Mouse (Mus musculus) midbrain, embryonic 15.5 days (tissue): ENCODE results near the gene Fam172a. TPM values are rescaled to one million over a fixed set of nuclear protein-coding genes. Genes with fewer than 3 reads are reported as not detected.
A peak's percentile ranks its signal among the peaks of the same experiment; 100 is the strongest.

Source experiments
- ATAC-seq: fragments of 200-750 bp; cut with Nextera tagmentation; replicated peaks from 2 replicates; pipeline ENCODE4 v1.8.0; 2017; ENCODE audit warnings: moderate TSS enrichment
- H3K27ac ChIP-seq: fragments of 300-500 bp; sonication (generic); 2 replicates; pipeline ENCODE4 v1.5.1; 2015; ENCODE audit warnings: mild to moderate bottlenecking, inconsistent platforms
- H3K27me3 ChIP-seq: fragments of 300-500 bp; sonication (generic); replicated peaks from 2 replicates; pipeline ENCODE4 v1.6.1; 2015; ENCODE audit warnings: inconsistent platforms
- H3K36me3 ChIP-seq: fragments of 300-500 bp; sonication (generic); replicated peaks from 2 replicates; pipeline ENCODE4 v1.6.1; 2015; ENCODE audit warnings: inconsistent platforms
- H3K4me1 ChIP-seq: fragments of 300-500 bp; sonication (generic); 2 replicates; pipeline ENCODE4 v1.6.1; 2015; ENCODE audit warnings: inconsistent platforms
- H3K4me2 ChIP-seq: fragments of 300-500 bp; sonication (generic); 2 replicates; pipeline ENCODE4 v1.6.1; 2015; ENCODE audit warnings: inconsistent platforms, mild to moderate bottlenecking, moderate library complexity
- H3K4me3 ChIP-seq: fragments of 300-500 bp; sonication (generic); 2 replicates; pipeline ENCODE4 v1.5.1; 2015; ENCODE audit warnings: mild to moderate bottlenecking, inconsistent platforms
- H3K9ac ChIP-seq: fragments of 300-500 bp; sonication (generic); 2 replicates; pipeline ENCODE4 v1.6.1; 2015; ENCODE audit warnings: mild to moderate bottlenecking, inconsistent platforms
- H3K9me3 ChIP-seq: fragments of 300-500 bp; sonication (generic); 2 replicates; pipeline ENCODE4 v1.6.1; 2016; ENCODE audit warnings: inconsistent platforms
- WGBS: fragments of 180-500 bp; shearing (Covaris S2); methylation state at CpG from one replicate; pipeline ENCODE4 v1.1.7; 2015; ENCODE audit warnings: mixed read lengths; 5-methylcytosine and 5-hydroxymethylcytosine counted together
- polyA plus RNA-seq: library from polyadenylated mRNA; unstranded; fragments of >200 nt; fragmentation: Nextera tagmentation; extraction: Ambion mirVana; gene quantifications from 2 replicates; pipeline ENCODE4 v1.2.1, GENCODE M21; 2015

The Fam172a gene
- polyA plus RNA-seq, 1 experiment from 2014 or later = 43.8 TPM

DNA sequence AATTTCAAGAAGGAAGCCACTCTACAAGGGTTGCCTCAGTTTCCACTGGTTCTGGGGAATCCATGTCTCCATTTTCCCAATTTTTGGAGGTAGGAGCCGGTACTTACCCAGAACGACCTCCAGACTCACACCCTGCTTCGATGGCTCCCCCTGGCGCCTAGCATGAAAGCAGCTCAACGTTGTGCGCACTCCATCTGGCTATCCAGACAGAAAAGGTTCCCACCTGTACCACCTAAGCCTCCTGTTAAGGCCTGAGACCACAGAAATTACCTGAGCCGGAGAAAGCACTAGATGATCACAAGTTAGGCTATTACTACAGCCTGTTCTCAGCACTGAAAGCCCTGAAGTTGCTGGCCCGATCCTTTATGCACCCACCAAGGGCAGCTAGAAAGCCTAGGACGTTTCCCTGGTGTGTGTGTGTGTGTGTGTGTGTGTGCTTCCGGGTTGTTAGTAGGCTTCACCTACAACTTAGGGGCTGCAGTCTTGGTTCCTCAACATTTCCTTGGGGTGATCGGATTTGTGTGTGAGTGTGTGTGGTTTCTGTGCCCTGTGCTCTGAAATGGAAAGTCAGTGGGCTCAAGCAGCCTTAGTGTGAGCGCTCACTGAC is 484.6 kb downstream of the Fam172a start:
- no peaks in the 10 kb centered on the region for H3K36me3 ChIP-seq
- H3K4me2 ChIP-seq = no peak overlapping the region
- H3K27ac ChIP-seq = peak overlapping the region; percentile 62
- 24% methylated on average over 12 of the region's 12 CpGs for WGBS
- H3K27me3 ChIP-seq = peaks cover 35% of the 10 kb centered on the region
- H3K4me1 ChIP-seq = peaks cover 53% of the 10 kb centered on the region
- no peak for ATAC-seq
- H3K9me3 ChIP-seq = no peaks in the 10 kb centered on the region
- no peak overlapping the region for H3K9ac ChIP-seq
- H3K4me3 ChIP-seq = no peak overlapping the region

DNA sequence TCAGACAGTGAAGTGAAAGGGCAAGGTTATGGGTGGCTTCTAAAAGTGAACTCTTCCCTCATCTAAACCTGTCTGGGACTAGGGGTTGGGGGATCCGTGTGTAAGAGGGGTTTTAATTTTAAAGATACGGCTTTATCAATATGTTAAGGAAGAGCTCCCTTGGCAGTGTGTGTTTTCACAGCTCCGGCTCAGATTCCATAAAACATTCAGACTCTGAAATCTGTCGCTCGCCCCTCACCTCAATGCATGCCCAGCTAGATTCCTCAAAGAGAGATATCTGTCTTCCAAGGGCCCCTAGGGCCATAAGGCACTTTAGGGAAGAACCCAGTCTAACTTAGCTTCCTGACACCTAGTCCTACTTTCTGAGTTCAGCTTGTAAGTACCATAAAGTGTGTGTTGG is 486.0 kb downstream of the Fam172a start:
- H3K9ac ChIP-seq = no peak overlapping the region
- no peaks in the 10 kb centered on the region for H3K9me3 ChIP-seq
- H3K4me3 ChIP-seq = no peak overlapping the region
- H3K27ac ChIP-seq = peak overlapping the region; percentile 62; the same call in 1 of the 2 replicates
- H3K4me2 ChIP-seq = peak overlapping the region; percentile 22
- peaks cover 30% of the 10 kb centered on the region for H3K27me3 ChIP-seq
- WGBS = 50% methylated on average over 5 of the region's 5 CpGs
- H3K36me3 ChIP-seq = no peaks in the 10 kb centered on the region
- ATAC-seq = no peak
- peaks cover 50% of the 10 kb centered on the region for H3K4me1 ChIP-seq

DNA sequence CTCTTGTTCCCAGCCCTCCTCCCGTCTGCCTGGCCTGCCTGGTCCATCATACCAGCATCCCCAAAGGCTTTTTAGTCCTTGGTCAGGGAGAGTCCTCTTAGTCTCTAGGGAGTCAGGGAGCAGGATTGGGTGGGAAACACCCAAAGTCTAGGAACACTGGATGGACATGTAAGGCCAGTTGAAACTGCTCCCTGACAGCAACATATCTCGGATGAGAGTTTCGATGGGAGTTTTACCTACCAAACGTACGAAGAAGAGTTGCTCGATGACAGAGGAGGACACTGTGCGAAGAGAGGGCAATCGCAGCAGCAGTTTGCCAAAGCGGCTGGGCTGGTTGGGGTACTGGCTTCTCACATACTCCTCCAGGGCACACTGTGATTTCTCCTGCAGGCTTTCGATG is 487.8 kb downstream of the Fam172a start:
- Histone ChIP-seq H3K4me3 (peak overlapping the region; percentile 94), H3K27me3 (peaks cover 25% of the 10 kb centered on the region), H3K4me1 (peaks cover 51% of the 10 kb centered on the region), H3K9me3 (no peaks in the 10 kb centered on the region), H3K27ac (peak overlapping the region; percentile 66), H3K36me3 (no peaks in the 10 kb centered on the region), H3K9ac (peak overlapping the region; percentile 41), H3K4me2 (peak overlapping the region; percentile 60)
- ATAC-seq = no peak
- WGBS = 43% methylated on average over 10 of the region's 10 CpGs

DNA sequence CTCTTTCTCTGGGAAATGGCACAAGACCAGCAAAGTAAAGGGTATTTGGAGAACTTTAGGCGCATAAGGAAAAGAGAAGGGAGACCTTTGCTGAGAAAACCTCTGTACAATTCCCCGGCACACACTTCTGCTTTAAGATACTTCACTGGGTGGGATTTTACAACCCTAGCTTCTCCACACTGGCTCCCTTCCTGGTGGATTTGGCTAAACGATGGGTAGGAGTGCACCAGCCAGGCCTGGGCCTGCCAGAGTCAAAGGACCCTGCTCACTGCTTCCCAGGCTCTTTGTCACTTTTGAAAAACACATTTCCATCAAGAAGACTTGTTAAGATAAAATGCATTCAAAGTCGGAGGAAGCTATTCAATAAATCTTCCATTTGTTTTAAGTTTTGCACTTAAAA is 491.4 kb downstream of the Fam172a start:
- WGBS = 32% methylated on average over 4 of the region's 4 CpGs
- Histone ChIP-seq H3K9ac (peak overlapping the region; percentile 76), H3K36me3 (no peaks in the 10 kb centered on the region), H3K27ac (peak overlapping the region; percentile 83), H3K4me1 (peaks cover 36% of the 10 kb centered on the region), H3K4me3 (peak overlapping the region; percentile 94), H3K4me2 (peak overlapping the region; percentile 60), H3K27me3 (peaks cover 3% of the 10 kb centered on the region; the same call in 1 of the 2 replicates), H3K9me3 (no peaks in the 10 kb centered on the region)
- ATAC-seq = no peak

DNA sequence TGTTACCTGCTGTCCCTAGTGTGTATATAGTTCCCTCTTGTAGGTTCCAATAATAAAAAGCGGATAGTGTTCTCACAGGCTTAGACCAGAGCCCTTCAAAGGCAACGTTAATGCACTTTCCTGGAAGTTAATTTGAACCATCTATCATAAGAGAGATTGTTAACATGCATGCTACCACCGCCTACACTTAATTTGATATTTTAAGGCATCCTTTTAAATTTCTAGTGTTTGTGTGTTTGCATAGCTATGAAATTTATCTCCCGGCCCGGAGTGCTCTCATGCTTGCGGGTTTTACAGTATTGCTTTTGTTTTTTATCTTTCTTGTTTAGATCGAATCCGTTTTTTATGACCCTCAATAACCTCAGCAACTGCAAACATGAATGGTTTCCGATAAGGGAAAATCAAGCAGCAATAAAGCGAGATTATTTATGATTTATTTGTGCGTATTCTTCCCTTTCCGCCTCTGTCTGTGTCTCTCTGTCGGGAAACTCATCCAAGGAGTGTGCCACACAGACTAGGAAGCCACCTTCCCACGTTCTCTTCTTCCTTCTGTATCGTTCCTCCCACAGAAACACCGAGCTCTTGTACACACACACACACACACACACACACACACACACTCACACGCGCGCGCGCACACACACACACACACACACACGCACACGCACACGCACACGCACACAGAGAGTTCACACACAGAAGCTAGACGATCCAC is 492.5 kb downstream of the Fam172a start:
- Histone ChIP-seq H3K36me3 (no peaks in the 10 kb centered on the region), H3K4me1 (peaks cover 33% of the 10 kb centered on the region), H3K9me3 (no peaks in the 10 kb centered on the region), H3K27ac (peak overlapping the region; percentile 83), H3K9ac (peak overlapping the region; percentile 76), H3K4me2 (peak overlapping the region; percentile 60), H3K4me3 (peak overlapping the region; percentile 94), H3K27me3 (no peaks in the 10 kb centered on the region)
- WGBS = 13% methylated on average over 22 of the region's 26 CpGs
- ATAC-seq = no peak

DNA sequence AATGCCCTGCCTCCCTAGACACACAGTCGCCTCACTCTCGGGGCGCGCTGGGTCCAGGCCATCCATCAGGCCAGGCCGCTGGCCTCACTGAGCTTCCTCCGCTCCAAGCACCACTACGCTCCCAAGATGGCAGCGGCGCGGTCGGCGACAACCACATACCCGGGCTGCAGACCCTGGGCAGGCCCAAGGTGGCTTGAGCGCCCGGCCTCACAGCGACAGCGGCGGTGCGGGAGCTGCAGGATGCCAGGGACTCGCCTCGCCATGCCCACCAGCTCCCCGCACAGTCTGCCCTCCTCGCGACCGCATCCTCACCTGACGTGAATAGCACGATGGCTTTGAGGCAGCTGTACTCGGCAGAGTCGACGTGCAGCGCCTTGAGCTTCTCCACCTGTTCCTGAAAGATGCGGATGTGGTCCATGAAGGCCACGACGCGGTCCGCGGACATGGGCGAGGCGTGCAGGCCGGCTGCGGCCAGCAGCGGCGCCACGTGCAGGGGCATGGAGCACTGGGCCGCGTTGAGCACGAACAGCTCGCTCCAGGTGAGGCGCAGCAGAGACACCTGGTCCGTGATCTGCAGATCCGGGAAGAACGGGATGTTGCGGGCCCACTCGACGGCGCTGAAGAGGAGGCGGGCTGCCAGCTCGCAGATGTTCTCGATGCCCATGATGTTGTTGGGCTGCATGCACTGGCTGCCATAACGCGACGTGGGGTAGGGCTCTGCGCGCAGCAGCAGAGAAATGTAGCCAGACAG is 493.2 kb downstream of the Fam172a start:
- Histone ChIP-seq H3K4me1 (peaks cover 30% of the 10 kb centered on the region), H3K4me2 (peak overlapping the region; percentile 60), H3K4me3 (peak overlapping the region; percentile 94), H3K9ac (peak overlapping the region; percentile 76), H3K36me3 (no peaks in the 10 kb centered on the region), H3K27me3 (no peaks in the 10 kb centered on the region), H3K9me3 (no peaks in the 10 kb centered on the region), H3K27ac (peak overlapping the region; percentile 83)
- WGBS = 2% methylated on average over 63 of the region's 64 CpGs
- peak; percentile 12 for ATAC-seq

DNA sequence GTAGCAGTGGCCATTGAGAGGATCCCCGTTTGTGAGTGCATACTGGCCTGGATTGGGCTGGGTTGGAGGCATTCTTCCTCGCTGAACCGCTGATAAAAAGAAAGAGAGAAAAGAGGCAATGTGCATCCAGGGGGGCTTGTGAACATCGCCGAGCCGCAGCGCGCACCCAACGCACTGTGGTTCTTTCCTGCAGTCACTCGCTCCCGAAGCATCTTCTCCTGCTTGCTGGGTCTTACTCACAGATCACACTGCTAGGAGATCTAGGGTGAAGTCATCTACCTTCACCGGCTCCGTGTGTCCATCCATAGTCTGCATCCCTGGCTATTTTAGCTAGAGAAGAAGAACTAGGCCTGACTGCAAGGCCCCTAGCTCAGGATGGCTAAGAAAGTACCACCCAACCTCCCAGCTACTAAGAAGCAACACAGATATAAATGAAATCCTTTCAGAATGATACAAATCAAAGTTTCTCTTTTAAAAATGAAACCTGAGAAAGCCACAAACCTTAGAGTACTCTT is 493.8 kb downstream of the Fam172a start:
- Histone ChIP-seq H3K36me3 (no peaks in the 10 kb centered on the region), H3K9me3 (no peaks in the 10 kb centered on the region), H3K27me3 (no peaks in the 10 kb centered on the region), H3K4me2 (peak overlapping the region; percentile 60), H3K27ac (peak overlapping the region; percentile 83), H3K4me1 (peaks cover 24% of the 10 kb centered on the region), H3K9ac (peak overlapping the region; percentile 76), H3K4me3 (peak overlapping the region; percentile 94)
- no peak for ATAC-seq
- WGBS = 5% methylated on average over 13 of the region's 13 CpGs

DNA sequence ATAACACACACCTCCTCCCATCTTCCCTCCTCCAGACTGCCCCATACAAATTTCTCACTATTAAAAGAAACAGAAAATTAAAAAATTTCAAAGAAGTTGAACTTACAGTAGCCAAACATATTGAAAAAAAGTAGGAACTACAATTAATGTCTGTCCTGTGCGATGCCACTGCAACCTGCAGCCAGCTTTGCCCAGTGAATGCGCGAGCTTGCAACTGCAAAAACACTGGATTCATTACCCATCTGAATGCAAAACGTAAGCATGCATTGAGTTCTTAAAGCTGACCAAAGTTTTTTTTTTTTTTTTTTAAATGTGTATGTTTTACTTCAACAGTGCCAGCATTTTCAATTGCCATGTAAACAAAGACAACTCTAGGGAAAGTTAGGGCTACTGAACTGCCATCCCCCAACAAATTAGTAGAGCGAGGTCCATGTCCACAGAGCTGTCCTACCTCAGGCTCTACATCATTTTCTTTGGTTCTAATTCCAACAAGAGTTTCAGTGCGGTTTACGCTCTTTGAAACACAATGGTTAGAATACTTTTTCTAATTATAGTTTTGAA is 494.5 kb downstream of the Fam172a start:
- H3K36me3 ChIP-seq = no peaks in the 10 kb centered on the region
- no peaks in the 10 kb centered on the region for H3K9me3 ChIP-seq
- peak overlapping the region; percentile 94 for H3K4me3 ChIP-seq
- no peaks in the 10 kb centered on the region for H3K27me3 ChIP-seq
- no peak for ATAC-seq
- WGBS = 15% methylated on average over 7 of the region's 7 CpGs
- peak overlapping the region; percentile 60 for H3K4me2 ChIP-seq
- H3K9ac ChIP-seq = peak overlapping the region; percentile 76
- H3K4me1 ChIP-seq = peaks cover 19% of the 10 kb centered on the region; the same call in 1 of the 2 replicates
- H3K27ac ChIP-seq = peak overlapping the region; percentile 83

DNA sequence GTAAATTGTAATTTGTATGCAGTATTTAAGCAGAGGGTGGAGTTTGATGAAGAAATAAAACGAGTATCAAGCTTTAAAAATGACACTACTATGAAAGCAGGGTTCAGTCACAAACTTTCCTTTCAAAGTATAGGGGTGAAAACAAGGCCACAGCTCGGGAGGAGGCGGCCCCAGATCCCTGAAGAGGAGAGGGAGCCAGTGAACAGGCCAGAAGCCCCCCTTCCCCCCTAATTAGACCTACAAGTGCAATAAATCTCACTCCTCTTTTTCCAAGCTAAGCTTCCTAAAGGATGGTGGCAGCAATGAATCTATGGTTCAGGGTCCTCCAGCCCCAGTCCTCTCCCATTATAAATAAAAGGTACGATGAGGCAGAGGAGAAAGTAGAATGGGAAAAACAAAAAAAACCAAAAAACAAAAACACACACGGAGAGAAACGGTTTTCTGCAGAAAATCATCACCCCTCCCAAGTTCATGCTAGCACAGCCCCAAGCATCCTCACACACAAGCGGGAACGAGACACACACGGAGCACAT is 495.5 kb downstream of the Fam172a start:
- Histone ChIP-seq H3K36me3 (no peaks in the 10 kb centered on the region), H3K4me1 (peaks cover 13% of the 10 kb centered on the region; the same call in 1 of the 2 replicates), H3K4me2 (peak overlapping the region; percentile 86), H3K27me3 (no peaks in the 10 kb centered on the region), H3K9me3 (no peaks in the 10 kb centered on the region), H3K4me3 (peak overlapping the region; percentile 94), H3K9ac (peak overlapping the region; percentile 98), H3K27ac (peak overlapping the region; percentile 99)
- no peak for ATAC-seq
- 2% methylated on average over 9 of the region's 9 CpGs for WGBS

DNA sequence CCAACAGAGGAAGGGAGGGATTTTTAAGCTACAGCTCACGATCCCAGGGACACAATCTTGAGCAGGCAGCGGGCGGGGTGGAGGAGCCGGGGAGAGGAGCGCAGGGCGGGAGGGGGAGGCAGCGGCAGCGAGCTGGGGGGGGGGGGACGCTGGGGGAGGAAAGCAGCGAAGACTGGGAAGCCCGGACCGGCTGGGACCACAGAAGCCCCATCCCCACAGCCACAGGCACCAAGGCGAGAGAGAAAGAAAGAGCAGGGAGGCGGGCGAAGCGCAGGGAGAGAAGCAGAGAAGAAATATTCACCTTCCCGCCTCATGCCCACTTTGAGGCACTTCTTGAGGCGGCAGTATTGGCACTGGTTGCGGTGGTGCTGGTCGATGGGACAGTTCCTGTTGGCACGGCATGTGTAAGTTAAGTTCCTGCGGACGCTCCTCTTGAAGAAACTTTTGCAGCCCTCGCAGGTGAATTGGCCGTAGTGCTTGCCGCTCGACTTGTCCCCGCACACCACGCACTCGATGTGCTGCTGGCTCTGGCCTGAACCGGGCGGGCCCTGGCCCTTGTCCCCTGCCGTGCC is 496.1 kb downstream of the Fam172a start:
- no peak for ATAC-seq
- no peaks in the 10 kb centered on the region for H3K36me3 ChIP-seq
- peaks cover 13% of the 10 kb centered on the region; the same call in 1 of the 2 replicates for H3K4me1 ChIP-seq
- no peaks in the 10 kb centered on the region for H3K27me3 ChIP-seq
- WGBS = under 1% methylated on average over 31 of the region's 33 CpGs
- peak overlapping the region; percentile 86 for H3K4me2 ChIP-seq
- H3K27ac ChIP-seq = peak overlapping the region; percentile 99
- peak overlapping the region; percentile 94 for H3K4me3 ChIP-seq
- H3K9me3 ChIP-seq = no peaks in the 10 kb centered on the region
- peak overlapping the region; percentile 98 for H3K9ac ChIP-seq

DNA sequence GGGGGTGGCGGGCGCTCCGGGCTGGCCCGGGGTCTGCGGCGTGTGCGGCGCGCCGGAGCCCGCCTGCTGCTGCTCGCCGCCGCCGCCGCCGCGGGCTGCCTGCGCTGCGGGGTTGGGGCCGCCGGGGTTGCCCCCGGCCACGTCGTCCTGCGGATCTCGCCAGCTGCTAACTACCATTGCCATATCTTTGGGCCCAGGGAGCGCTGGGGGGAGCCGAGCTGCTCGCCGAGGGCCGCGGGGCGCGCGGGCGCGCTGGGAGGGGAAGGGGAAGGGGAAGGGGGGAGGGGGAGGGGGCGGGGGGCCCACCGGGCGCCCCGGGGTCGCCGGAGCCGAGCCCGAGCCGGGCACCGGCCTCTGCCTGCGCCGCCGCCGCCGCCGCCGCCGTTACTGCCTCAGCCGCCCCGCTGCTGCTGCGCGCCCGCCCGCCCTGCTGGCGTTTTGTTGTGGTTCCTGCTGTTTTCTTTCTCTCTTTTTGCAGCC is 496.6 kb downstream of the Fam172a start:
- WGBS = under 1% methylated on average over 37 of the region's 63 CpGs
- no peak for ATAC-seq
- no peaks in the 10 kb centered on the region for H3K27me3 ChIP-seq
- H3K9me3 ChIP-seq = no peaks in the 10 kb centered on the region
- H3K4me1 ChIP-seq = 0 out of 2 replicates have a peak, but pooled peaks cover 9% of the 10 kb centered on the region
- peak overlapping the region; percentile 98 for H3K9ac ChIP-seq
- H3K4me3 ChIP-seq = peak overlapping the region; percentile 94
- peak overlapping the region; percentile 86 for H3K4me2 ChIP-seq
- H3K36me3 ChIP-seq = no peaks in the 10 kb centered on the region
- H3K27ac ChIP-seq = peak overlapping the region; percentile 99
